Mouse (Mus musculus): Measurements from ENCODE around the gene Pnmal1. TPM values are rescaled to one million over a fixed set of nuclear protein-coding genes. Genes with fewer than 3 reads are reported as not detected.

Gene Pnmal1
- total RNA-seq, 2 experiments from 2014 or later = 103 to 121 TPM

- no peak for TF ChIP-seq CTCF (conservative IDR thresholded peaks at IDR 0.05)
- H3K4me3 ChIP-seq = peak overlapping the region; percentile 83
- H3K27ac ChIP-seq = peak overlapping the region; percentile 100
- DNase-seq (ENCODE audit: low spot score in 2 of 2) = no peak
Observed at GRCm38 (mm10) chr7:16919395-16920149, 39.9 kb upstream of the Pnmal1 start.

DNA sequence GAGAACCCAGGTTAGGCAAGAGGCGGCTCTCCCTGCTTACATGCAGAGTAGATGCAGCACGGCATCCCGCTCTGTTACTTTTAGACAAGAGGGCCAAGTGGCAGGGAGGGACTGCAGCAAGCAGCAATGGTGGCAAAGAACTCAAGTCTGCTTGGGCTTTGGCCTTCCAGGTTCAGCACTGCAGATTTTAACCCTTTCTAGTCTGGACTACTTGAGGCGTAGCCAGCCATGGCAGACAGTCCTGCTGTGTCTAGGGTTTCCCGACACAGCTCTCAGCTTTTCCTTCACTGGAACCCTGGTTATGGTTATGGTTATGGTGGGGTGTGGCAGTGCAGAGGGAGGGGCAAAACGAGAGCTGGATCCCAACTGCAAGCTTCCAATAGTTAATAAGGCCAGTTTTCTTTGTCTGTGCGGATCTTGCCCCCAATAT, 39.3 kb upstream of the Pnmal1 start:
- no peak for DNase-seq (ENCODE audit: low spot score in 2 of 2)
- H3K4me3 ChIP-seq = peak overlapping the region; percentile 83
- TF ChIP-seq CTCF (conservative IDR thresholded peaks at IDR 0.05) = no peak

DNA sequence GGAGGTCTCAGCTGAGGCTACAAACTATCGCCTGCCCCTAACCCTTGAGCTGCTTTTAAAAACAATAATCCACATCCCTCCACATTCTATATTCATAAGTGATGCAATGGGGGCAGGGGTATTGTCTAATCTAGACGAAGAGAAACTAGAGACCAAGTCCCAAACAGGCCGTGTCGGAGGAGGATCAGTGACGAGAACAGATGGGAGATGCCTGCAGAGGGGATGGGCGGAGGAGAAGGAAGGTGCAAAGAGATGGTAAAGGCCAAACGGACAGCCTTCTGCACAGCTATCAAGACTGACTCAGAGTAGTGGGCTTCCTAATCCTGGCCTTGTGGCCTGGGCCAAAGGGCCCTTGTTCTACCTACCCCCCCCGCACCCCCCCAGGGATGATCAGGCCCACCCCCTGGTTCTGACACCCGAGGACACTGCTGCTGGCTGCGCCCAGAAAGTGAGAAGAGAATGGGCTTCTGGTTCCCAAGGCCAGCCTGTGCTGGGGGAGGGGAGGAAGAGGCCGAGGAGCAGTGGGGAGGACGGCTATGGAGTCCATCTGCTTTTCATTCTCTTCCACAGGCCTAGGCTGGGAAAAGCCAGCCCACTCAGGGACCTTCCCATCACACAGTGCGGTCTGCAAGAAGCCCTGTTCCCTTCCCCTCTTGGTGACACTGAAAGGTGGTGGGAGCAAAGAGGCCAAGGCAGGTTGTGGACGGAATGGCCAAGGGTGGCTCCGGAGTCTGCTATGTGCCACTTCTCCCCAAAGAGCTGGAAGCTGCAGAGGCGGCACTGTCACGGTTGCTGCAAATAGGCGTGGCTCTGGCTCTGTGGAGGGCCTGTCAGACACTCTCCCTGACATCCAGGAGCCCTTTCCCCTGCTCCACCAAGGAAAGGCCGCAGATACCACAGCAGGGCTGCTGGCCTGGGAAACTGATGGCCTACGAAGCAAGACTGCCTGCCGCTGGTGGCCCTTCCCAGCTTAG, 38.4 kb upstream of the Pnmal1 start:
- Histone ChIP-seq H3K4me3 (peak overlapping the region; percentile 83), H3K27ac (peak overlapping the region; percentile 100)
- no peak for TF ChIP-seq CTCF (conservative IDR thresholded peaks at IDR 0.05)
- peak in 1 of 2 experiments; percentile 43 for DNase-seq (ENCODE audit: low spot score in 2 of 2)

More for the DNA sequence above, 39.3 kb upstream of the Pnmal1 start:
- peak overlapping the region; percentile 100 for H3K27ac ChIP-seq

GRCm38 (mm10) chr7:16921881-16922335, 37.6 kb upstream of the Pnmal1 start:
- H3K4me3 ChIP-seq = peak overlapping the region; percentile 83
- peak overlapping the region; percentile 100 for H3K27ac ChIP-seq
- no peak for TF ChIP-seq CTCF (conservative IDR thresholded peaks at IDR 0.05)
- no peak for DNase-seq (ENCODE audit: low spot score in 2 of 2)

DNA sequence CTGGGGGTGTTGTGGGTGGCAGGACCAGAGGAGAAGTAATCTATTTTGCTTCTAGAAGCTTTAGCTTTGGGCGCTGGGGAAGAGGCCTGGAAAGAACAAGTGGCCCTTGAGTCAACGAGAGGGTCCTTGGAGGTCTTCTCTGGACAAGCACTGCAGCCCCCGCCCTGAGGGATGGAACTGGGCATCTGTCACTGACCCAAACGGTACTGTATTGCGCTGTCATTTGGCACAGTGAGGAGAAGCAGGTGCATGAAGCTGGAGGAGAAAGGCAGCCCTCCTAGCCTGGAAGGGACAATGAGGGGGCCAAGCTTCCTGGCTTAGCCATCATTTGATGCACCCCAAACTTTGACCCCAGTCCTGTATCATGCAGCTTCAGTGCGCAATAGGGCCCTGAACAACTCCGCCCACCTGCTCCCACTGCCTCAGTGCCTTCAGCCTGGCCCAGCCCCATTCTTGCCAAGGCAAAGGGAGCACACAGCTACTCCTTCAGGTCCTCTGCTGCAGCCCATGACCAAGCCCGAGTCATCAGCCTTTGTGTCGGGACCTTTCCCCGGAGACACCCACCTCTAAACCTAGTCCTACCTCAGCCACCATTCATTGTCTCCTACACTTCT, 37.0 kb upstream of the Pnmal1 start:
- Histone ChIP-seq H3K27ac (peak overlapping the region; percentile 100), H3K4me3 (peak overlapping the region; percentile 83)
- peak in 1 of 2 experiments; percentile 48 for DNase-seq (ENCODE audit: low spot score in 2 of 2)
- no peak for TF ChIP-seq CTCF (conservative IDR thresholded peaks at IDR 0.05)

- Histone ChIP-seq H3K4me3 (peak overlapping the region; percentile 83), H3K27ac (peak overlapping the region; percentile 100)
- DNase-seq (ENCODE audit: low spot score in 2 of 2) = peak in 1 of 2 experiments; percentile 44
- TF ChIP-seq CTCF (conservative IDR thresholded peaks at IDR 0.05) = no peak
Observed at GRCm38 (mm10) chr7:16923283-16924036, 36.0 kb upstream of the Pnmal1 start.

DNA sequence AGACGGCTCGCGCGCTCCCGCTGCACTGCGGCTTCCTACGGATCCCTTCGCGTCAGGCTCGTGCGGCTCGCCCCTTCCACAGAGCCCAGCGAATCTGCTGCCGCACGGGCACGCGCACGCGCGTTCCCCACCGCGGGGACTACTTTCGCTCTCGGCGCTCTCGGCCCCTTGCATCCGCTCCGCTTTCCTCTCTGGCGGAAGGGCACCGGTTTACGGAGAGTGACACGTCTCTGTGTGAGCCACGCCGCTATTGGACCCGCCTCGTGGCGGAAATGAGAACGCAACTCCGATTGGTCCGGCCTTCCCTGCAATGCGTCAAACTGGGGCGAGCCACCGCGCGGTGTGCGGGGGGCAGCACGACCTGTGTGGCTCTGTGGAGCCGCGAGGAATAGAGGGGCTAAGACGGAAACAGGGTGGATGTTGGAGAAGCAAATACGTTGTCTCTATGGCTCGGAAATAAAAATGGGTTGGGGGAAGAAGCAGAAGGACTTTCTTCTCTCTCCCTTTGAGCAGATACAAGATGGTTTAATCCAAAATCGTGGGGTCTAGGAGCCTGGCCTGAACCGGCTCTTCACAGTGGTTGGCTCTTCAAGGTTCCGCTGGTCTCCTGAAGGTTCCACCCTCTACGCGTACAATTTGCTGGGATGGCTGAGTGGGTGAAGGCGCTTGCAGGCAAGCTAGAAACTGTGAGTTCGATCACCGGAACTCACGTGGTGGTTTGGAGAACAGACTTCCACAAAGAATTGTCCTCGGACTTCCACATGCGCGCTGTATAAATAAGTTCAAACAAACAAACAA, 35.2 kb upstream of the Pnmal1 start, which contains the start of gene Calm3:
Calm3 (minus strand) TSS at position 78 of the 798 bp plus-strand sequence.
- peak within 1 kb of the TSS; percentile 100 for H3K27ac ChIP-seq
- peak; percentile 32 for TF ChIP-seq CTCF (conservative IDR thresholded peaks at IDR 0.05)
- peak; percentile 99 to 100 for DNase-seq (ENCODE audit: low spot score in 2 of 2)
- peak within 1 kb of the TSS; percentile 83 for H3K4me3 ChIP-seq

- Histone ChIP-seq H3K4me3 (no peak overlapping the region), H3K27ac (no peak overlapping the region)
- DNase-seq (ENCODE audit: low spot score in 2 of 2) = no peak
- peak; percentile 29; the same call in 1 of the 2 replicates for TF ChIP-seq CTCF (conservative IDR thresholded peaks at IDR 0.05)
Observed at GRCm38 (mm10) chr7:16928341-16928740, 31.1 kb upstream of the Pnmal1 start.

- H3K27ac ChIP-seq = peak overlapping the region; percentile 96
- peak; percentile 99 for TF ChIP-seq CTCF (conservative IDR thresholded peaks at IDR 0.05)
- no peak overlapping the region for H3K4me3 ChIP-seq
- peak in 1 of 2 experiments; percentile 84 for DNase-seq (ENCODE audit: low spot score in 2 of 2)
Observed at GRCm38 (mm10) chr7:16930850-16931249, 28.6 kb upstream of the Pnmal1 start.

DNA sequence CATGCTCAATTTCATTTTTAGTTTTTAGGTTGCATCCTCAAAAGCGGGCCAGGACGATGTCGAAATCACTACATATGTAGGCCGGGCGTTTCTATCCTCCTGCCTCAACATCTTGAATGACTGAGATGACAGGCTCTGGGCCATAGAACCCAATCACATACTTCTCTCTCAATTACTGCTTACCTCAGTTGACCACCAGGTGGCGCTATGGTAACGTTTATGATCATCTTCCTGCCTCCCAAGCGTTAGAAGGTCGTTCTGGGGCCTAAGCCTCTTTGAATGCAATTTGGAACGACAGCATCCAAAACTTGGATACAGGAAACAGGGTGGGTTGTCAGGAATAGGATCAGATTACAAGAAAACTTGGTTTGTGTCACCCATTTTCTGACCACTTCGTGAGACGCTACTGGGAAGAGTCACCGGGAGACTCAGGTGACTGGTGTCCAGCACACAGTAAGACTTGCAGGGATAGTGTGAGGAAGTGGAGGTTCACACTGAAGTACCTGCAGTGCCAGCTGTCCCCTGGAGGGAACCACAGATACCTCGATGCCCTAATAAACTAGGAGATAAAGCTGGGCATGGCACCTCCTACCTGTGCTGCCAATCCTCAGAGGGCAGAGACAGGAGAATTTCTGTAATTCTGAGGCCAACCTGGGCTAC, 27.4 kb upstream of the Pnmal1 start:
- peak; percentile 90 for TF ChIP-seq CTCF (conservative IDR thresholded peaks at IDR 0.05)
- H3K4me3 ChIP-seq = no peak overlapping the region
- DNase-seq (ENCODE audit: low spot score in 2 of 2) = peak; percentile 88 to 93
- H3K27ac ChIP-seq = peak overlapping the region; percentile 96

All from layer of hippocampus, adult 2 months (tissue).